ENCODE assay signal across 7 mouse cellular contexts in genomic region chr7:30373501-30373962, GRCm38 (mm10). TPM values are rescaled to one million over a fixed set of nuclear protein-coding genes. Genes with fewer than 3 reads are reported as not detected.
A peak's percentile ranks its signal among the peaks of the same experiment; 100 is the strongest.
DNase-seq lines count a peak whose midpoint lies in the region; ATAC-seq and TF ChIP-seq lines count a peak whose summit lies in the region.

No protein-coding gene starts in this region.

- TF ChIP-seq CTCF in intestine, postnatal 0 days (IDR thresholded peaks at IDR 0.05; ENCODE audit: low read depth), result peak; percentile 100
- peak; percentile 96 for TF ChIP-seq CTCF in small intestine, adult 2 months (IDR thresholded peaks at IDR 0.05; ENCODE audit: extremely low read depth, insufficient read length, insufficient replicate concordance, low read depth, low read length)

- peak; percentile 90 for DNase-seq in adrenal gland, postnatal 10 days
- DNase-seq in embryonic facial prominence, embryonic 10.5 days (ENCODE audit: low spot score), result peak; percentile 94
- peak; percentile 79 for DNase-seq in gonadal fat pad, adult 2 months (ENCODE audit: low read depth)
- DNase-seq in left cerebral cortex, postnatal 4 days, result peak; percentile 96

- no peaks in the 10 kb centered on the region; the same call in 1 of the 2 replicates for H3K27me3 ChIP-seq in embryonic facial prominence, embryonic 10.5 days (replicated peaks; ENCODE audit: low read depth, poor library complexity, severe bottlenecking)
- H3K27me3 ChIP-seq in intestine, postnatal 0 days (replicated peaks; ENCODE audit: control insufficient read depth, insufficient read depth, low read length), result no peaks in the 10 kb centered on the region
- H3K27me3 ChIP-seq in midbrain, embryonic 12.5 days, result no peaks in the 10 kb centered on the region
- no peaks in the 10 kb centered on the region for H3K27me3 ChIP-seq in small intestine, adult 2 months (ENCODE audit: control insufficient read depth, insufficient read depth, low read length)

- peak overlapping the region; percentile 83 for H3K27ac ChIP-seq in embryonic facial prominence, embryonic 10.5 days (replicated peaks)
- H3K27ac ChIP-seq in intestine, postnatal 0 days (ENCODE audit: low read depth, low read length), result no peak overlapping the region
- peak overlapping the region; percentile 60; the same call in 1 of the 2 replicates for H3K27ac ChIP-seq in midbrain, embryonic 12.5 days (replicated peaks)
- no peak overlapping the region for H3K27ac ChIP-seq in small intestine, adult 2 months (ENCODE audit: insufficient read depth, low read depth, low read length)

- H3K9me3 ChIP-seq in embryonic facial prominence, embryonic 10.5 days, result no peaks in the 10 kb centered on the region
- H3K9me3 ChIP-seq in intestine, postnatal 0 days (ENCODE audit: control insufficient read depth), result no peaks in the 10 kb centered on the region
- H3K9me3 ChIP-seq in midbrain, embryonic 12.5 days, result no peaks in the 10 kb centered on the region

- under 1% methylated on average over 21 of the region's 21 CpGs for WGBS in embryonic facial prominence, embryonic 10.5 days
- WGBS in intestine, postnatal 0 days, result under 1% methylated on average over 21 of the region's 21 CpGs
- WGBS in midbrain, embryonic 12.5 days, result under 1% methylated on average over 21 of the region's 21 CpGs
- under 1% methylated on average over 21 of the region's 21 CpGs for WGBS in small intestine, adult 2 months

- no peaks in the 10 kb centered on the region for H3K36me3 ChIP-seq in embryonic facial prominence, embryonic 10.5 days (replicated peaks)
- H3K36me3 ChIP-seq in intestine, postnatal 0 days (ENCODE audit: control insufficient read depth, insufficient read depth), result no peaks in the 10 kb centered on the region
- no peaks in the 10 kb centered on the region for H3K36me3 ChIP-seq in midbrain, embryonic 12.5 days
- H3K36me3 ChIP-seq in small intestine, adult 2 months (ENCODE audit: control insufficient read depth, insufficient read depth, low read length), result no peaks in the 10 kb centered on the region

- H3K4me2 ChIP-seq in intestine, postnatal 0 days (replicated peaks; ENCODE audit: low read depth), result peak overlapping the region; percentile 61
- H3K4me2 ChIP-seq in midbrain, embryonic 12.5 days (replicated peaks), result peak overlapping the region; percentile 63

- peak; percentile 95 for ATAC-seq in intestine, postnatal 0 days
- peak; percentile 99 for ATAC-seq in midbrain, embryonic 12.5 days (ENCODE audit: low FRiP score, low read depth)

- peaks cover 7% of the 10 kb centered on the region; the same call in 1 of the 2 replicates for H3K4me1 ChIP-seq in embryonic facial prominence, embryonic 10.5 days
- no peaks in the 10 kb centered on the region for H3K4me1 ChIP-seq in intestine, postnatal 0 days (replicated peaks; ENCODE audit: control insufficient read depth, insufficient read depth, low read length)
- no peaks in the 10 kb centered on the region for H3K4me1 ChIP-seq in midbrain, embryonic 12.5 days
- H3K4me1 ChIP-seq in small intestine, adult 2 months (ENCODE audit: control insufficient read depth, insufficient read depth, insufficient read length, low read length), result peaks cover 12% of the 10 kb centered on the region; the same call in 1 of the 2 replicates

- intact Hi-C loops in left cerebral cortex, postnatal 4 days (cut with DNase I), result loop anchor here (10.0 kb wide), 1 partner anchor 51 kb away; the partner anchor contains the start of gene Nfkbid

- TF ChIP-seq POLR2A in small intestine, adult 2 months (IDR thresholded peaks at IDR 0.05; ENCODE audit: low read depth, low read length), result no peak

- peak overlapping the region; percentile 61 for H3K4me3 ChIP-seq in embryonic facial prominence, embryonic 10.5 days
- H3K4me3 ChIP-seq in intestine, postnatal 0 days (ENCODE audit: low read depth, low read length), result peak overlapping the region; percentile 34
- peak overlapping the region; percentile 47 for H3K4me3 ChIP-seq in midbrain, embryonic 12.5 days
- H3K4me3 ChIP-seq in small intestine, adult 2 months (ENCODE audit: low read depth, low read length), result peak overlapping the region; percentile 82

- no peak overlapping the region for H3K9ac ChIP-seq in intestine, postnatal 0 days (ENCODE audit: low read depth, low read length)
- peak overlapping the region; percentile 51; the same call in 1 of the 2 replicates for H3K9ac ChIP-seq in midbrain, embryonic 12.5 days (replicated peaks)

RNA-seq across cellular contexts. Expression of gene Lrfn3, which starts 11.0 kb away (rescaled TPM):
- 10 to 100 TPM; 13.2 to 15.1 TPM for total RNA-seq in adrenal gland, postnatal 10 days (2021)
- 5.0 and 5.4 TPM in 2 replicates for polyA plus RNA-seq in embryonic facial prominence, embryonic 10.5 days (2016; fragmentation: Nextera tagmentation; extraction: Ambion mirVana)
- 2.6 and 3.8 TPM in 2 replicates for polyA plus RNA-seq in gonadal fat pad, adult 2 months (2012; rRNA removed)
- polyA plus RNA-seq in intestine, postnatal 0 days (2015; fragmentation: Nextera tagmentation; extraction: Ambion mirVana), result 1.1 and 1.8 TPM in 2 replicates
- total RNA-seq in left cerebral cortex, postnatal 4 days (2021), result 10 to 100 TPM; 46.3 to 50.7 TPM
- polyA plus RNA-seq in midbrain, embryonic 12.5 days (2016; fragmentation: Nextera tagmentation; extraction: Ambion mirVana), result 9.1 and 9.5 TPM in 2 replicates
- 12.7 and 28.1 TPM in 2 replicates for polyA plus RNA-seq in small intestine, adult 2 months (2012; rRNA removed)

RNA-seq across cellular contexts. Expression of gene Tyrobp, which starts 40.0 kb away (rescaled TPM):
- total RNA-seq in adrenal gland, postnatal 10 days (2021), result 10 to 100 TPM; 25.8 to 29.1 TPM
- polyA plus RNA-seq in embryonic facial prominence, embryonic 10.5 days (2016; fragmentation: Nextera tagmentation; extraction: Ambion mirVana), result 11.8 and 15.4 TPM in 2 replicates
- 156 and 182 TPM in 2 replicates for polyA plus RNA-seq in gonadal fat pad, adult 2 months (2012; rRNA removed)
- polyA plus RNA-seq in intestine, postnatal 0 days (2015; fragmentation: Nextera tagmentation; extraction: Ambion mirVana), result 60.0 and 63.6 TPM in 2 replicates
- total RNA-seq in left cerebral cortex, postnatal 4 days (2021), result 10 to 100 TPM; 10.4 to 11.0 TPM
- 18.3 and 24.4 TPM in 2 replicates for polyA plus RNA-seq in midbrain, embryonic 12.5 days (2016; fragmentation: Nextera tagmentation; extraction: Ambion mirVana)
- 101 and 135 TPM in 2 replicates for polyA plus RNA-seq in small intestine, adult 2 months (2012; rRNA removed)

RNA-seq across cellular contexts. Expression of gene Hcst, which starts 46.1 kb away (rescaled TPM):
- 1 to 10 TPM; 3.7 to 4.9 TPM for total RNA-seq in adrenal gland, postnatal 10 days (2021)
- polyA plus RNA-seq in embryonic facial prominence, embryonic 10.5 days (2016; fragmentation: Nextera tagmentation; extraction: Ambion mirVana), result not detected in 2 replicates
- 6.8 and 10.8 TPM in 2 replicates for polyA plus RNA-seq in gonadal fat pad, adult 2 months (2012; rRNA removed)
- 4.0 and 5.9 TPM in 2 replicates for polyA plus RNA-seq in intestine, postnatal 0 days (2015; fragmentation: Nextera tagmentation; extraction: Ambion mirVana)
- not detected for total RNA-seq in left cerebral cortex, postnatal 4 days (2021)
- polyA plus RNA-seq in midbrain, embryonic 12.5 days (2016; fragmentation: Nextera tagmentation; extraction: Ambion mirVana), result not detected in 2 replicates
- 33.7 and 56.1 TPM in 2 replicates for polyA plus RNA-seq in small intestine, adult 2 months (2012; rRNA removed)

RNA-seq across cellular contexts. Expression of gene Nfkbid, which starts 48.0 kb away (rescaled TPM):
- 1 to 10 TPM; 2.3 to 2.4 TPM for total RNA-seq in adrenal gland, postnatal 10 days (2021)
- polyA plus RNA-seq in embryonic facial prominence, embryonic 10.5 days (2016; fragmentation: Nextera tagmentation; extraction: Ambion mirVana), result 1.1 and 1.8 TPM in 2 replicates
- 1.8 and 2.6 TPM in 2 replicates for polyA plus RNA-seq in gonadal fat pad, adult 2 months (2012; rRNA removed)
- 1.2 and 1.3 TPM in 2 replicates for polyA plus RNA-seq in intestine, postnatal 0 days (2015; fragmentation: Nextera tagmentation; extraction: Ambion mirVana)
- 1 to 10 TPM; 2.1 to 3.0 TPM for total RNA-seq in left cerebral cortex, postnatal 4 days (2021)
- polyA plus RNA-seq in midbrain, embryonic 12.5 days (2016; fragmentation: Nextera tagmentation; extraction: Ambion mirVana), result 1.4 TPM in 2 replicates
- polyA plus RNA-seq in small intestine, adult 2 months (2012; rRNA removed), result 5.0 and 9.2 TPM in 2 replicates

RNA-seq across cellular contexts. Expression of gene Sdhaf1, which starts 49.8 kb away (rescaled TPM):
- 10 to 100 TPM; 17.9 to 19.7 TPM for total RNA-seq in adrenal gland, postnatal 10 days (2021)
- polyA plus RNA-seq in embryonic facial prominence, embryonic 10.5 days (2016; fragmentation: Nextera tagmentation; extraction: Ambion mirVana), result 17.5 and 17.8 TPM in 2 replicates
- polyA plus RNA-seq in gonadal fat pad, adult 2 months (2012; rRNA removed), result 16.8 and 17.2 TPM in 2 replicates
- polyA plus RNA-seq in intestine, postnatal 0 days (2015; fragmentation: Nextera tagmentation; extraction: Ambion mirVana), result 18.3 and 18.8 TPM in 2 replicates
- 1 to 10 TPM; 7.1 to 7.4 TPM for total RNA-seq in left cerebral cortex, postnatal 4 days (2021)
- 22.2 and 27.4 TPM in 2 replicates for polyA plus RNA-seq in midbrain, embryonic 12.5 days (2016; fragmentation: Nextera tagmentation; extraction: Ambion mirVana)
- polyA plus RNA-seq in small intestine, adult 2 months (2012; rRNA removed), result 15.2 and 23.4 TPM in 2 replicates

Comparison
In these comparisons a context has a peak if more than half of its experiments do, and no peak if none do; other contexts are left out.
1. H3K27ac ChIP-seq: peak in embryonic facial prominence, embryonic 10.5 days (single experiment) and midbrain, embryonic 12.5 days (single experiment); none in intestine, postnatal 0 days (single experiment) and small intestine, adult 2 months (single experiment).
2. Peak in every context shown above with its lines, with median percentiles within 50 percentile points of each other: DNase-seq and H3K4me3 ChIP-seq.